Mouse (Mus musculus) myocyte (in vitro differentiated cells): ENCODE results near the gene Cdr2l.

Experiments
- CEBPB ChIP-seq: IDR thresholded peaks from 2 replicates; pipeline ENCODE4 v1.6.1; 2011; ENCODE audit warnings: mild to moderate bottlenecking, moderate library complexity; ENCODE audit not compliant: poor library complexity, insufficient read depth, severe bottlenecking
- E2F4 ChIP-seq: IDR thresholded peaks from one replicate; pipeline ENCODE4 v1.6.1; 2011; ENCODE audit warnings: mild to moderate bottlenecking, control low read depth, moderate library complexity; ENCODE audit not compliant: insufficient read depth
- MAX ChIP-seq: IDR thresholded peaks from one replicate; pipeline ENCODE4 v1.6.1; 2011; ENCODE audit warnings: low read depth, mild to moderate bottlenecking, control low read depth
- MYOD1 ChIP-seq, 3 experiments: IDR thresholded peaks; one replicate each; pipeline ENCODE4 v1.6.1; 2011; ENCODE audit warnings: control low read depth in 2 of 3, low read depth in 2 of 3, mild to moderate bottlenecking in 2 of 3, moderate library complexity in 1 of 3; ENCODE audit not compliant: insufficient read length in 2 of 3, control insufficient read depth in 1 of 3
- MYOG ChIP-seq, 3 experiments: IDR thresholded peaks; one replicate each; pipeline ENCODE4 v1.6.1; 2011; ENCODE audit warnings: control low read depth in 2 of 3, low read depth in 2 of 3, mild to moderate bottlenecking in 2 of 3; ENCODE audit not compliant: insufficient read length in 2 of 3, control insufficient read depth in 1 of 3, insufficient read depth in 1 of 3
- POLR2A ChIP-seq: IDR thresholded peaks from one replicate; pipeline ENCODE4 v1.6.1; 2011; ENCODE audit warnings: low read depth, mild to moderate bottlenecking, control low read depth, moderate library complexity; ENCODE audit not compliant: insufficient read length
- POLR2AphosphoS2 ChIP-seq: IDR thresholded peaks from one replicate; pipeline ENCODE4 v1.6.1; 2011; ENCODE audit warnings: low read depth, control low read depth; ENCODE audit not compliant: insufficient read length
- REST ChIP-seq: IDR thresholded peaks from one replicate; pipeline ENCODE4 v1.6.1; 2011; ENCODE audit warnings: mild to moderate bottlenecking, control low read depth, moderate library complexity; ENCODE audit not compliant: insufficient read depth, insufficient read length
- SRF ChIP-seq: IDR thresholded peaks from one replicate; pipeline ENCODE4 v1.6.1; 2011; ENCODE audit warnings: low read depth; ENCODE audit not compliant: control insufficient read depth, insufficient read length
- TCF12 ChIP-seq: IDR thresholded peaks from one replicate; pipeline ENCODE4 v1.6.1; 2011; ENCODE audit warnings: mild to moderate bottlenecking, control low read depth; ENCODE audit not compliant: poor library complexity, insufficient read depth, severe bottlenecking
- TCF3 ChIP-seq: IDR thresholded peaks from one replicate; pipeline ENCODE4 v1.6.1; 2011; ENCODE audit warnings: low read depth, control low read depth; ENCODE audit not compliant: insufficient read length
- USF1 ChIP-seq: IDR thresholded peaks from one replicate; pipeline ENCODE4 v1.6.1; 2011; ENCODE audit warnings: low read depth, mild to moderate bottlenecking, control low read depth, moderate library complexity

- no peak for TF ChIP-seq REST
- TF ChIP-seq E2F4: no peak
- no peak for TF ChIP-seq POLR2A
- TF ChIP-seq MAX: no peak
- TF ChIP-seq CEBPB: no peak
- no peak for TF ChIP-seq USF1
- no peak for TF ChIP-seq POLR2AphosphoS2
- no peak for TF ChIP-seq TCF3
- no peak for TF ChIP-seq SRF
- no peak for TF ChIP-seq TCF12
- TF ChIP-seq MYOD1 (IDR thresholded peaks at IDR 0.05; ENCODE audit: control insufficient read depth in 1 of 3, insufficient read length in 2 of 3, low read depth in 2 of 3): no peak
- TF ChIP-seq MYOG (IDR thresholded peaks at IDR 0.05; ENCODE audit: control insufficient read depth in 1 of 3, insufficient read depth in 1 of 3, insufficient read length in 2 of 3, low read depth in 2 of 3): no peak
Observed at GRCm38 (mm10) chr11:115441417-115441816, 59.7 kb downstream of the Cdr2l start.
